Mouse (Mus musculus) common myeloid progenitor, adult 5-6 weeks (primary cell): ENCODE results near the gene Usp37. TPM values are rescaled to one million over a fixed set of nuclear protein-coding genes. Genes with fewer than 3 reads are reported as not detected.

Experiments
- ATAC-seq: replicated peaks from 2 replicates; pipeline ENCODE4 v1.8.0; 2016; ENCODE audit warnings: low read depth, mild to moderate bottlenecking, moderate TSS enrichment, inconsistent platforms; ENCODE audit not compliant: poor library complexity, severe bottlenecking
- total RNA-seq: library from RNA; stranded (forward); fragments of 200-1000, 187-1606 nt; gene quantifications from 2 replicates; pipeline ENCODE4 v1.2.3, GENCODE M21; 2017

Gene Usp37
- total RNA-seq, 1 experiment from 2014 or later = 58.5 TPM

DNA sequence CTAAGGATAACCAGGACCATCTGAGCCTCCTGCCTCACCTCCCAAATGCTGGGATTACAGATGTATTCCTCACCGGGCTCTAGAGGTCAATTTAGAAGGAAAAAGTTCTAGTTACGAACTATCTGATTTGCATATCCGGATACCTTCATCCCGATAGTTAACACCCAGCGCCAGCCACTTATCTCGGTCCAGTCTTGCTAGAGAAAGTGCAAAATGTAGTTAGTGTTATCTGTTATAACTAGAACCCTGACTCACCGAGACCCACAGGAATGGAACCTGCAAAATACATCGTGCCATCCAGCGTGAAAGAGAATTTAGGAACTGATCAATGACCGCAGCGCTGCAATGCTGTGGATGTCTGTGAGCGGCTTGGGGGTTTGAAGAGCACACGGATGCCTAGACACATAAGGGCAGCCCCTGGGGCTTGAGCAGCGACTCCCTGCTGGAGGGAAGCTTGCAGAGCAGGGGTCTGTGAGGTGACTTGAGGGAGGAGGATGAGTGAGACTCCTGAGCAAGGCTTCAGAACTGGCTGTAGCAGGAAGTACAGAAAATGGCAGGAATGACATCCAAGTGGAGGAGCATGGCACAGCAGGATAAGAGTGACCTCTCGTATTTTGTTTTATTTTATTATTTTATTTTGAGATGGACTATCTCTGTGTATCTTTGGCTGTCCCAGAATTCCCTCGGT, 142.9 kb downstream of the Usp37 start:
- no peak for ATAC-seq

DNA sequence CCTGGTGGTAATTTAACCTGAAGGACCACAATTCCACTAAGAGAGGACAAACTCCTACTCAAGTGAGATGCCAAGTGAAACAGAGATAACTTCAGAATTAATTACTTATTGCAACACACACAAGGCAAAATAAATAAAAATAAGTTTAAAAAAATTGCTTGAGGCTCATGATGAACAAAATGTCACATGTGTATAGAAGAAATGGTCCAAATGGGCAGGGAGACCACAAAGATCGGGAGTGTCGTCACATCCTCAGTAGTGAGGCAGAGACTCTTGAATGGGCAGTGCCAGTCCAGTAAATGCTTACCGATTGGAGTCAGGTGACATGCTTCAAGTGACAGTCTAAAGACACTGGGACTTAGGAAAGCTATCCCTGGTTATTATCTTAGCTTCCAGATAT, 143.6 kb downstream of the Usp37 start:
- ATAC-seq = no peak

DNA sequence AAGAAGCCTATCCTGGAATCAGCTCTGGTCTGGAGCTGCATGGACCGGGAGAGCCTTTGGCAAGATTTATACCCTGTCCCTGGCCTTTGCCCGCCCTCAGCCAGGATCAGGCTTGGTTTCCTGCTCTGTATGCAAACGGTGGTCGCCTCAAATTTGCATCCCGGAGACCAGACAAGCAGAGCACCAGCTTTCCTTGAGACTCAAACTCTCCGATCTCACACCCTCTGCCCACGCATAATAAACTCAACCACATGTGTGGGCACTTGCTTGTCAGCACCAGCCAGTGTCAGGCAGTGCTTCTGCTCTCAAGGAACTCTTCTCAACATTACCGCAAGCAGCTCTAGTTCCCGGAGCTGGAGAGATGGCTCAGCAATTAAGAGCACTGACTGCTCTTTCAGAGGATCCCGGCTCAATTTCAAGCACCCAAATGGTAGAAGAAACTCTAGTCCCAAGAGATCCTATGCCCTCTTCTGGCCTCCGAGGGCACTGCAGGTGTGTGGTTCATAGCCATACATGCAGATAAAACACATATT, 146.1 kb downstream of the Usp37 start:
- ATAC-seq = peak; percentile 53

- ATAC-seq = peak; percentile 78
Observed at GRCm38 (mm10) chr1:74397268-74397918, 146.7 kb downstream of the Usp37 start.

GRCm38 (mm10) chr1:74396456-74397222, 147.4 kb downstream of the Usp37 start:
- peak; percentile 5; the same call in 1 of the 2 replicates for ATAC-seq

DNA sequence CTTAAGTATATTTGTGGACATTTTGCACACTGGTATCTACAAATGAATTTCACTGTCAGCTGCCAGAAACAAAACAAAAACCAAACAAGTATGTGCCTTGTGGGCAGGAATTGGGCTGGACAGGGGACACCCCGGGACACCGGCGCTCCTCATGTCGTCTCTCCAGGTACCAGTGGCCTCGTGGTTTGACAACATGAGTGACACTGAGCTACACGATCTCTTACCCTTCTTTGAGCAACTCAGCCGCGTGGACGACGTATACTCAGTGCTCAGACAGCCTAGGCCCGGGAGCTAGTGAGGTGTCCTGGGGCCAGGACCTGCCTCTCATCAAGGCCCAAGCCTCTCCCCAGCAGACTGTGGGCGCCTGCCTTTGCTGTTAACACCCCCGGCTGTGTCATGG, 148.8 kb downstream of the Usp37 start:
- no peak for ATAC-seq

GRCm38 (mm10) chr1:74394858-74395257, 149.2 kb downstream of the Usp37 start:
- no peak for ATAC-seq

DNA sequence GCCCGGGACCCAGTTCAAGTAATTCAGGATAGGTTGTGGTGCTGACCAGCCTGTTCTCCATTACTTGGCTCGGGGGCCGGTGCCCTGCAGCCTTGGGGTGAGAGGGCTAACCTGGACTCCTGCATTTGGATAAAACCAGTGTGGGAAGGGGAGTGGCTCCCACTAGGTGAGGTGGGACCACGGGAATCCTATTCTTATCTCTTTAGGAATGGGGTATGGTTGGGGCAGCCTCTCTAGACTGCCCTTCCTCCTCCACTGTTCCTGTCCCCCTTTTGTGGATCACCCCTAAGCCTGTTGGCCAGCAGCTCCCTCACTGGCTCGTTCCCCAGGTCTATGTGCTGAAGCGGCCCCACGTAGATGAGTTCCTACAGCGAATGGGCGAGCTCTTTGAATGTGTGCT, 149.8 kb downstream of the Usp37 start:
- no peak for ATAC-seq

GRCm38 (mm10) chr1:74393697-74394096, 150.4 kb downstream of the Usp37 start:
- no peak for ATAC-seq

- ATAC-seq = no peak
Observed at GRCm38 (mm10) chr1:74393010-74393409, 151.1 kb downstream of the Usp37 start.

- ATAC-seq = no peak
Observed at GRCm38 (mm10) chr1:74392446-74392994, 151.6 kb downstream of the Usp37 start.

DNA sequence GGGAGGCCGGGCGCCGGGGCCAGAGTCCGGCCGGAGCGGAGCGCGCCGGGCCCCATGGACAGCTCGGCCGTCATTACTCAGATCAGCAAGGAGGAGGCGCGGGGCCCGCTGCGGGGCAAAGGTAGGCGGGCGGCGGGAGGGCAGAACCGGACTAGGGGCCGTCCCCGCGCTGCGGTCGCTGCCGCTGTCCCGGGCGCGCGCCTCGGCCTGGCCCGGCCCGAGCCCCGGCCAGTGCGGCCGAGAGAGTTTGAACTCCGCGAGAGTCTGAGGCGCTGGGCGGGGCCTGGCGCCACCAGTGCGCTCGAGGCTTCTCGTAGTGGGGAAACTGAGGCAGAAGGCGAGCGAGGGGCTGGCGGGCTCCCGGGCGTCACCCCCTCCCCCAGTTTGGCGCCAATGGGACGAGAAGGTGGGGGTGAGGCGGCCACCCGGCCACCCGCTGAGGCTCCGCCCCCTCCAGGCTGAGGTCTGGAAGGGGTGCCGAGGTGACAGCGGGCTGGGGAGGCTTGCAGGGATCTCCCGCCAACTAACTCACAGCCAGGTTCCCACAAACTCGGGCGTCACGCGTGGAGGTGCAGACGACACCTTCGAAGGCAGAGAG, 152.1 kb downstream of the Usp37 start:
- ATAC-seq = peak; percentile 30

- ATAC-seq = peak; percentile 49
Observed at GRCm38 (mm10) chr1:74390924-74391748, 152.9 kb downstream of the Usp37 start, which contains the start of gene Ctdsp1. Gene Ctdsp1 (plus strand): TSS chr1:74391509.

DNA sequence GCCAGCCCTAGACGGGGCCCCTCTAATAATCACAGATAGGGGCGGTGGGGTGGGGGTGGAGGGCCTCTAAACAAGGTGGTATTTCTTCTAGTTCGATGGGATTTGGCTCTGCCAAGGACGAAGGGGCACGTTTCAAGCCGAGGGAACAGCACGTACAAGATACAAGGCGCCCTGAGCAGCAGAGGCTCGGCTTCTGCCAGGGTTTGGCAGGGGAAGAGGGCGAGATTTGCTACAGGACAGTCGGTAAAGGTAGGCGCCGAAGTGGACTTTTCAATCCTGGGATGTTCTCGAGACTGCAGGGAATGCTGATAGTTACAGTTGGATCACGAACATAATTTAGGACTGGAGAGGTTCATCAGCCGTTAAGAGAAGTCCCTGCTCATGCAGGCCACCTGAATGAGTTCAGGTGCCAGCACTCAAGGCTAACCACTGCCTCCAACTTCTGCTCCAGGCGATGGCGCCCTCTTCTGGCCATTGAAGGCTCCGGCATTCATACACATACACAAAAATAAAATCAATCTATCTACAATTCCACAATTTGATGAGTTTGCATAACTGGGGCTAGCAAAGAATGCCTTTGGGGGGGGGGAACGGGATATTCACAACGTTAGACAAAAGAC, 153.7 kb downstream of the Usp37 start:
- ATAC-seq = no peak

DNA sequence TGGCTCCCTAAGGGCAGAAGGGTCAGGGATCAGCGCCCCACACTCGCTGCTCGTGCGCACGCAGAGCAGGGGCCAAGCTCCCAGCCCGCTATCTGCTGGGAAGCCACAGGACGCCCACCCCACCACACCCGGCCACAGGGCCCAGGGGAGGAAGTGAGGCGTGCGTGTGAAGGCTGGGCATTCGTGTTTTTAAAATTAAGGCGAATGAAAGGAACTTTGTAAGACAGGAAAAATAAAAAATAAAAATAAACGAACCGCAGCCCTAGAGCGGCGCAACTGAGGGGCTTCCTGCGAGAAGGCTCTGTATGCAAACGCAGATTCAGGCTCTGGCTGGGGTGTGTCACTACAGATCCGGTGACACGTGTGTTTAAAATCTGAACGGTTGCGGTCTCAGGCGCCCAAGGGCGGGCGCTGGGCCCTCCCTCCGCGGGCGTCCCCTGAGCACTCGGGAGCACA, 154.2 kb downstream of the Usp37 start:
- peak; percentile 40 for ATAC-seq

DNA sequence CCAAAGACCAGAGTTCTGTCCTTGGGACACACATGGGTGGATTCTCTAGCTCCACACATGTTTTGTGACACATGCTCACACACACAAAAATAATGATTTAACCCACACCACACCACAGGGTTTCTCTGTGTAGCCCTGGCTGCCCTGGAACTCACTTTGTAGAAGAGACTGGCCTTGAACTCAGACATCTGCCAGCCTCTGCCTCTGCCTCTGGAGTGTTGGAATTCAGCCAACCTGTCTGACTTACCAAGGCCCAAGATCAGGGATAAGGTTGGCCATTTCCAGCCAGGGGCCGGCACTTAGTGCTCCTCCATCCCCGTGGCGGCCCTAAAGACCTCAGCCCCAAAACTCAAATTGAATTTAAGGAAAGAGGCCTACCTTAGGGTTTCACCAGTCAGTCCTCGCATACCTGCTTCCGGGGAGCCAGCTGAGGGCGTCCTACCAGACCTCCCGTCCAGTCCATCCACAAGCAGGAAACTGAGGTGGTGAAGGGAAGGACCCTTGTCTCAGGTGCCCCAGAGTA, 155.6 kb downstream of the Usp37 start:
- no peak for ATAC-seq

DNA sequence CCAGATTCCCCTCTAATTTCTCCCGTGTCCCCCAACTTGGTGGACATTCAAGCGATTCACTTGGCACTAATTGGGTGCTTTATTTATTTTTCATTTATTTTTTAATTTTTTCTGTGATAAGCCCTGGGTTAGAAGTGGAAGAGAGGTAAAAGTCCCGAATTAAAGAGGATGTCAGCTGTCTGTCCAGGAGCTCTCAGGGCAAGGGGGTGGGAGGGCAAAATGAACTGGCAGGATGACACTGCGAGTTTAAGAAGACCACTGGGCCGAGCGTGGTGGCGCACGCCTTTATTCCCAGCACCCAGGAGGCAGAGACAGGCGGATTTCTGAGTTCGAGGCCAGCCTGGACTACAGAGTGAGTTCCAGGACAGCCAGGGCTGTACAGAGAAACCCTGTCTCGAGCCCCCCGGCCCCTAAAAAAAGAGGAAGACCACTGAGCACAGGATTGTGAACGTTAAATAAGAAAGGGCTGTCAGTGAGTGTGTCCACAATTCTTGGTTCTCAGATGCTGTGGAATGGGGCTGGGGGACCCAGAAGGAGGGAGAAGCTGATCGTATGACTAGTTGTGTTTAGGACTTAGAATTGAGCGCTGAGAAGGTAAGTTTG, 156.6 kb downstream of the Usp37 start:
- ATAC-seq = no peak
